Mouse (Mus musculus): ENCODE measurements around the gene Fam131b.

- TF ChIP-seq CHD2 (IDR thresholded peaks at IDR 0.05; ENCODE audit: low read depth, low read length) (no peak), ZC3H11A (IDR thresholded peaks at IDR 0.05; ENCODE audit: borderline replicate concordance, low read depth, low read length) (no peak), HCFC1 (IDR thresholded peaks at IDR 0.05; ENCODE audit: borderline replicate concordance, insufficient read depth, low read length) (no peak), MAFK (IDR thresholded peaks at IDR 0.05; ENCODE audit: insufficient read depth, low read depth, low read length) (no peak)
Measured at GRCm38 (mm10) chr6:42323371-42324066, 924 bp downstream of the Fam131b start.
